Mouse (Mus musculus) midbrain, embryonic 13.5 days (tissue): ENCODE results near the gene Elmod2. TPM values are rescaled to one million over a fixed set of nuclear protein-coding genes. Genes with fewer than 3 reads are reported as not detected.
A peak's percentile ranks its signal among the peaks of the same experiment; 100 is the strongest.

Source experiments
- ATAC-seq: fragments of 200-750 bp; cut with Nextera tagmentation; 2 replicates; pipeline ENCODE4 v1.8.0; 2017; ENCODE audit warnings: mild to moderate bottlenecking, moderate TSS enrichment, moderate library complexity
- H3K27ac ChIP-seq: fragments of 300-500 bp; sonication (generic); 2 replicates; pipeline ENCODE4 v1.5.1; 2015; ENCODE audit warnings: inconsistent platforms, mild to moderate bottlenecking, moderate library complexity
- H3K27me3 ChIP-seq: fragments of 300-500 bp; sonication (generic); 2 replicates; pipeline ENCODE4 v1.6.1; 2015; ENCODE audit warnings: mild to moderate bottlenecking, inconsistent platforms
- H3K36me3 ChIP-seq: fragments of 300-500 bp; sonication (generic); 2 replicates; pipeline ENCODE4 v1.6.1; 2015; ENCODE audit warnings: mild to moderate bottlenecking, inconsistent platforms
- H3K4me1 ChIP-seq: fragments of 300-500 bp; sonication (generic); replicated peaks from 2 replicates; pipeline ENCODE4 v1.6.1; 2015; ENCODE audit warnings: inconsistent platforms
- H3K4me2 ChIP-seq: fragments of 300-500 bp; sonication (generic); replicated peaks from 2 replicates; pipeline ENCODE4 v1.6.1; 2015; ENCODE audit warnings: moderate library complexity, mild to moderate bottlenecking, inconsistent platforms
- H3K4me3 ChIP-seq: fragments of 300-500 bp; sonication (generic); replicated peaks from 2 replicates; pipeline ENCODE4 v1.5.1; 2015; ENCODE audit warnings: mild to moderate bottlenecking, inconsistent platforms
- H3K9ac ChIP-seq: fragments of 300-500 bp; sonication (generic); replicated peaks from 2 replicates; pipeline ENCODE4 v1.6.1; 2015; ENCODE audit warnings: mild to moderate bottlenecking, inconsistent platforms
- H3K9me3 ChIP-seq: fragments of 300-500 bp; sonication (generic); 2 replicates; pipeline ENCODE4 v1.6.1; 2016; ENCODE audit warnings: mild to moderate bottlenecking, inconsistent platforms
- WGBS: fragments of 180-500 bp; shearing (Covaris S2); methylation state at CpG from one replicate; pipeline ENCODE4 v1.1.7; 2015; 5-methylcytosine and 5-hydroxymethylcytosine counted together
- polyA plus RNA-seq: library from polyadenylated mRNA; unstranded; fragments of >200 nt; fragmentation: Nextera tagmentation; extraction: Ambion mirVana; gene quantifications from 2 replicates; pipeline ENCODE4 v1.2.1, GENCODE M21; 2015

Elmod2 gene
- polyA plus RNA-seq, 1 experiment from 2014 or later, result 30.5 TPM

DNA sequence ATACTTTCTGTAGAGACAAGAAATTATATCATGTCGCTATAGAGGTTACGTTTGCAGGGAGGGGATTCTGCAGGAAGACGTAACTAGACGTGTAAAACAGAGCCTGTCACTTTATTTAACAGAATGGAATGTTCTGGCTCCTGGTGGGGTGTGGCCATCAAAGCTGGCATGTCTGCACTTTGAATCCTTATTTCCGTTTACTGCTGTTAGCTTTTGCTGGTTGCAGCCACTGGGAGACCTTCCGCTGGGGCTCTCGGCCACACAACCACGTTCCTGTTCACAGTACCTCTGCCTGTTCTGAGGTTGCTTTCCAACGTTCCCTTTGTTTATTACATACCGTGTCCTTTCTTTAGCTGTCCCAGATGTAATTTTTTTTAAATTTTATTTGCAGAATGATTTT, 59.8 kb downstream of the Elmod2 start:
- ATAC-seq, result no peak
- Histone ChIP-seq H3K9me3 (no peaks in the 10 kb centered on the region), H3K27ac (no peak overlapping the region), H3K4me2 (no peak overlapping the region), H3K36me3 (peaks cover 50% of the 10 kb centered on the region), H3K27me3 (no peaks in the 10 kb centered on the region), H3K4me3 (no peak overlapping the region), H3K9ac (no peak overlapping the region), H3K4me1 (no peaks in the 10 kb centered on the region)
- 87% methylated on average over 10 of the region's 10 CpGs for WGBS

DNA sequence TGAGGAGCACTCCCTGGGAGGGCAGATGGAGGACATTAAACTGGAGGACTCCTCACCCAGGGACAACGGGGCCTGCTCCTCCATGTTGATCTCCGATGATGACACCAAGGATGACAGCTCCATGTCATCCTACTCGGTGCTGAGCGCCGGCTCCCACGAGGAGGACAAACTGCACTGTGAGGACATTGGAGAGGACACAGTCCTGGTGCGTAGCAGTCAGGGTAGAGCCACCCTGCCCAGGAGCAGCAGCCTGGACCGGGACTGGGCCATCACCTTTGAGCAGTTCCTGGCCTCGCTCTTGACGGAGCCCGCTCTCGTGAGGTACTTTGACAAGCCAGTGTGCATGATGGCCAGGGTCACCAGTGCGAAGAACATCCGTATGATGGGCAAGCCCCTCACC, 61.1 kb downstream of the Elmod2 start:
- no peaks in the 10 kb centered on the region for H3K9me3 ChIP-seq
- H3K4me3 ChIP-seq, result no peak overlapping the region
- H3K4me1 ChIP-seq, result no peaks in the 10 kb centered on the region
- H3K4me2 ChIP-seq, result no peak overlapping the region
- no peaks in the 10 kb centered on the region for H3K27me3 ChIP-seq
- no peak overlapping the region for H3K27ac ChIP-seq
- H3K9ac ChIP-seq, result no peak overlapping the region
- peaks cover 63% of the 10 kb centered on the region for H3K36me3 ChIP-seq
- WGBS, result 96% methylated on average over 14 of the region's 14 CpGs
- peak; percentile 40; the same call in 1 of the 2 replicates for ATAC-seq

Other genes starting within 250 kb of the Elmod2 start
- 12.6 and 13.5 TPM in 2 replicates for gene Tbc1d9, start 167.1 kb downstream of the Elmod2 start, polyA plus RNA-seq
- 6.9 and 7.4 TPM in 2 replicates for gene Gm10645, start 166.3 kb downstream of the Elmod2 start, polyA plus RNA-seq
- 0.15 and 0.16 TPM in 2 replicates for gene Ucp1, start 42.1 kb downstream of the Elmod2 start, polyA plus RNA-seq
- gene Mgat4d, start 16.0 kb upstream of the Elmod2 start, polyA plus RNA-seq, result not detected in 2 replicates
- 6.5 and 6.8 TPM in 2 replicates for gene Clgn, start 57.4 kb upstream of the Elmod2 start, polyA plus RNA-seq
- gene Scoc, start 125.9 kb upstream of the Elmod2 start, polyA plus RNA-seq, result 212 and 214 TPM in 2 replicates
- gene Olfr370, start 203.3 kb upstream of the Elmod2 start, polyA plus RNA-seq, result 0.04 TPM in 1 of 2 replicates, not detected in the other
- gene Ndufb7, start 234.2 kb upstream of the Elmod2 start, polyA plus RNA-seq, result 380 and 382 TPM in 2 replicates